9 mouse cellular contexts compared by ENCODE assay signal in genomic region chr7:121899311-121899710, GRCm38 (mm10). TPM values are rescaled to one million over a fixed set of nuclear protein-coding genes. Genes with fewer than 3 reads are reported as not detected.
DNase-seq lines count a peak whose midpoint lies in the region; ATAC-seq and TF ChIP-seq lines count a peak whose summit lies in the region.
"Had no signal": no experiment of that assay in that cellular context is flagged by ENCODE, and none has a peak within 500 bp of the region (broad histone marks: within the 10 kb centered on the region; RNA-seq: fewer than 3 reads in every experiment).

No protein-coding gene starts in this region.

- no peak overlapping the region; the same call in 1 of the 2 replicates for H3K4me2 ChIP-seq in embryonic facial prominence, embryonic 11.5 days (ENCODE audit: low read depth, low read length)
- peak overlapping the region; percentile 45 for H3K4me2 ChIP-seq in limb, embryonic 13.5 days (replicated peaks)
- H3K4me2 ChIP-seq: liver, embryonic 15.5 days had no signal

- no peak overlapping the region for H3K27ac ChIP-seq in layer of hippocampus, adult 2 months
- H3K27ac ChIP-seq in embryonic facial prominence, embryonic 11.5 days (replicated peaks; ENCODE audit: low read depth, low read length): no peak overlapping the region
- H3K27ac ChIP-seq in limb, embryonic 13.5 days: no peak overlapping the region
- H3K27ac ChIP-seq: liver, embryonic 15.5 days had no signal

- H3K9ac ChIP-seq in embryonic facial prominence, embryonic 11.5 days (replicated peaks; ENCODE audit: low read length): no peak overlapping the region
- H3K9ac ChIP-seq in limb, embryonic 13.5 days: no peak overlapping the region
- H3K9ac ChIP-seq: liver, embryonic 15.5 days had no signal

- H3K27me3 ChIP-seq in embryonic facial prominence, embryonic 11.5 days (ENCODE audit: control insufficient read depth, insufficient read depth, low read length): no peaks in the 10 kb centered on the region
- H3K27me3 ChIP-seq in limb, embryonic 13.5 days: no peaks in the 10 kb centered on the region

- H3K4me1 ChIP-seq in embryonic facial prominence, embryonic 11.5 days (ENCODE audit: control insufficient read depth, insufficient read depth, low read length): no peaks in the 10 kb centered on the region
- H3K4me1 ChIP-seq in limb, embryonic 13.5 days: 0 out of 2 replicates have a peak, but pooled peaks cover 2% of the 10 kb centered on the region
- H3K4me1 ChIP-seq: liver, embryonic 15.5 days had no signal

- no peaks in the 10 kb centered on the region for H3K9me3 ChIP-seq in embryonic facial prominence, embryonic 11.5 days (replicated peaks; ENCODE audit: control insufficient read depth, low read length)
- H3K9me3 ChIP-seq in limb, embryonic 13.5 days: no peaks in the 10 kb centered on the region
- H3K9me3 ChIP-seq: liver, embryonic 15.5 days had no signal

- DNase-seq in layer of hippocampus, adult 2 months (ENCODE audit: low spot score in 2 of 2): peak in 1 of 2 experiments; percentile 11
- no peak for DNase-seq in layer of hippocampus, postnatal 14 days (ENCODE audit: low spot score in 2 of 2)
- DNase-seq in adrenal gland, postnatal 25 days: peak; percentile 29
- peak; percentile 58 for DNase-seq in embryonic facial prominence, embryonic 11.5 days (ENCODE audit: low spot score)
- peak; percentile 64 for DNase-seq in heart, postnatal 4 days
- peak; percentile 22 for DNase-seq in naive thymus-derived CD4-positive, alpha-beta T cell, adult 2 months (ENCODE audit: low read depth)
- DNase-seq in gastrocnemius, postnatal 25 days: no peak

- no peaks in the 10 kb centered on the region for H3K36me3 ChIP-seq in embryonic facial prominence, embryonic 11.5 days (replicated peaks; ENCODE audit: control insufficient read depth, insufficient read depth, low read depth, low read length)
- H3K36me3 ChIP-seq in limb, embryonic 13.5 days: no peaks in the 10 kb centered on the region
- H3K36me3 ChIP-seq: liver, embryonic 15.5 days had no signal

- TF ChIP-seq CTCF in layer of hippocampus, adult 2 months (conservative IDR thresholded peaks at IDR 0.05): peak; percentile 85

- no peak overlapping the region for H3K4me3 ChIP-seq in layer of hippocampus, adult 2 months
- no peak overlapping the region for H3K4me3 ChIP-seq in embryonic facial prominence, embryonic 11.5 days (ENCODE audit: low read depth, low read length)
- 0 out of 2 replicates have a peak overlapping the region, but pooled peaks have one; percentile 1 for H3K4me3 ChIP-seq in limb, embryonic 13.5 days
- H3K4me3 ChIP-seq: liver, embryonic 15.5 days had no signal

- 5% methylated on average over 14 of the region's 14 CpGs for WGBS in embryonic facial prominence, embryonic 11.5 days
- WGBS in limb, embryonic 13.5 days: 5% methylated on average over 14 of the region's 14 CpGs

- ATAC-seq in embryonic facial prominence, embryonic 11.5 days (replicated peaks; ENCODE audit: insufficient number of reproducible peaks, low FRiP score, low TSS enrichment, low read depth): no peak
- no peak for ATAC-seq in limb, embryonic 13.5 days (ENCODE audit: low FRiP score, low read depth)

RNA-seq across cellular contexts. Expression of gene Scnn1b, which starts 34.5 kb away (rescaled TPM):
- not detected for total RNA-seq in layer of hippocampus, adult 2 months (2021)
- total RNA-seq in layer of hippocampus, postnatal 14 days (2021): under 1 TPM in 1 of 2 experiments, not detected in 1; 0.41 TPM
- total RNA-seq in adrenal gland, postnatal 25 days (2021): not detected in 2 replicates
- 0.24 and 0.38 TPM in 2 replicates for polyA plus RNA-seq in embryonic facial prominence, embryonic 11.5 days (2014; fragmentation: Nextera tagmentation; extraction: Ambion mirVana)
- under 1 TPM in 1 of 2 experiments, not detected in 1; 0.10 TPM for total RNA-seq in heart, postnatal 4 days (2021)
- polyA plus RNA-seq in limb, embryonic 13.5 days (2015; fragmentation: Nextera tagmentation; extraction: Ambion mirVana): 0.05 TPM in 1 of 2 replicates, not detected in the other
- total RNA-seq in gastrocnemius, postnatal 25 days (2021): under 1 TPM in 1 of 2 experiments, not detected in 1; 0.11 TPM
- polyA plus RNA-seq: liver, embryonic 15.5 days had no signal

Comparison
In these comparisons a context has a peak if more than half of its experiments do, and no peak if none do; other contexts are left out.
1. DNase-seq: peak in adrenal gland, postnatal 25 days (single experiment), embryonic facial prominence, embryonic 11.5 days (single experiment), heart, postnatal 4 days (single experiment) and naive thymus-derived CD4-positive, alpha-beta T cell, adult 2 months (single experiment); none in layer of hippocampus, postnatal 14 days (0 of 2) and gastrocnemius, postnatal 25 days (single experiment).